Mouse (Mus musculus): Measurements from ENCODE around the gene Mrps23.

The Mrps23 gene

DNA sequence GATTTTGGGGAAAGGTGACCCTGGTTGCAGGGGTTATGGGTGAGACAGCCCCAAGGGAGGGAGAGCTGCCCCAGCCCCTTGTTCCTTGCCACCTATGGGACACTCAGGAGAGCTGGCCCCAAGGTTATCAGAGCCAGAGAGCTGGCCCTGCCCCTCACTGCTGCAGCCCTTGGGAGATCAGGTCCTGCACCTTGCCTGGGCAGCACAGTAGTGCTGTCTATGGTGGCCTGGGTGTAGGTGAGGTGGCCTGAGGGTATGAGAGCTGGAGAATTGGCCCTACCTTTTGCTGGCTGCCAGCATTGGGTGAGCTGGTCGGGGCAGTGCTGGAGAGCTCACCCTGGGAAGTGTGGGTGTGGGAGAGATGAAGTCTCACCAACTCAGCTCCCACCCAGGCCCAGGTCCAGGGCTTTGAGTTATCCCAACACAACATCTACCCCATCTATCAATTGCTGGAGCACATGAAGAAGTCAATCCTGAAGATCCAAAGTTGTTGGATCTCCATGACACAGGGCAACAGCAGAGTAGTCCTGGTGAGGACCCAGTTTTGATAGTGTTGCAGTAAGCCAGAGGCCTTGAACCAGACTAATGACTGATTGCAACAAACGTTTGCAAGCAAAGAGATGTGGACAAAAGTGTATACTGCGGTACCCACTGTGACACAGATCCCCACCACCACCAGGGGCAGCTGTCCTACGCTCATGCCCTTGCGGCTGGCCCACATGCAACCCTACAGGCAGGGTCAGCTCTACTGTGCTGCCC is 7.8 kb downstream of the Mrps23 start:
- DNase-seq (ENCODE audit: low read depth): no peak

DNA sequence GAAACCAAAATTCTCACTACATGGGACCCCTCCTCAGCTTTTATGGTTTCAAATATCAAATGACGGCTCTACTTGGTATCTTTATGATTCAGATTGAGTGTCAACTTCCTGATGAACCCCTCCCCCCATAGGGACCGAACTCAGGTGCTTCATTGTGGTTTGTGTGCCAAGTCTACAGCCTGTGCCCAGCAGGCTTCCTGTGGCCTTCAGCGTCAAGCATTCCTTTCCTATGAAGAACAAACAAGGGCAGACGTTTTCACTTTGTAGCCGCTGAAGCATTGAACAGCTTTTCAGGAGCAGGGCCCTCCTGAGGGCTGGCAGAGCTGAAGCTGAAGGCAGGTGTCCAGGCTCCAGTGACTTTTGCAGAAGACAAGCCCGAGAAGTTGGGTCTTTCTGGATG is 9.6 kb downstream of the Mrps23 start:
- DNase-seq (ENCODE audit: low read depth): peak; percentile 36

DNA sequence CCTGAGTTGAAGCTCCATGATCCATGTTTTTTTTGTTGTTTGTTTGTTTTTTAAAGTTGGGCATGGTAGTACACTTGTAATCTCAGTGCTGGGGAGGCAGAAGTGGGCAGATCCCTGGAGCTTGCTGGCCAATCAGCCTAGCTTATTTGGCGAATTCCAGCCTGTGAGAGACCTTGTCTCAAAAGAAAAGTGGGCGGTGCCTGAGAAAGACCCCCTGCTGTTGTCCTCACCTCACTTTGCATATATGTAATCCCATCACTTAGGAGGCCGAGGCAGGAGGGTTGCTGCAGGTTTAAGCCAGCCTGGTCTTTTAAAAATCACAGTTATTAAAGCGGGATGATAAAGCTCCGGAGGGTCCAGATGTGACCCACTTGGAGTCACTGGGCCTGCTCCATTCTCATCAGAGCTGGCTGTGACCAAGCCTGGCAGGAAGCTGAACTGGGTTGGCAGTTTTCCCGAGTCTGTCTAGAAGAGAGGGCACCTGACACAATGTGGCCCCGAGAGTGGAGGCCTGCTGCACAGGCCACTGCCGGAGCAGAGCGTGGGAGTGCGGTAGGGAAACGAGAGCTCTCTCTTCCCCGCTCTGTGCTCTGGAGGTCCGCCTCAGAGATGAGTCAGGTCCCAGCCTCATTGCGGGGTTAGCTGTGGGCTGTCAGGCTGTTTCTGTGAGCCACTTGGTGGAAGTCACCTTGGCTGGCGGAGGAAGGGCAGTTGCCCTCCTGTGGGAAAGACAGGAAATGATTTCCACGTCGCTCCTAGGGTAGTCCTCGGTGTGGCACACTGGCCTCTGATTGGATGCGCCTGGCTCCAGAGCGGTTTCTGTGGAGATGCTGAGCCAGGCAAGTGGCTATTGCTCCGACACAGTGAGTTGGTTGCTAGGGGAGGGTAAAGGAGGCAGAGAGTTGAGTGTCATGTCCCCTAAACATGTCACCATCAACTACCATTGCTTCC is 11.0 kb downstream of the Mrps23 start:
- DNase-seq (ENCODE audit: low read depth): no peak

DNA sequence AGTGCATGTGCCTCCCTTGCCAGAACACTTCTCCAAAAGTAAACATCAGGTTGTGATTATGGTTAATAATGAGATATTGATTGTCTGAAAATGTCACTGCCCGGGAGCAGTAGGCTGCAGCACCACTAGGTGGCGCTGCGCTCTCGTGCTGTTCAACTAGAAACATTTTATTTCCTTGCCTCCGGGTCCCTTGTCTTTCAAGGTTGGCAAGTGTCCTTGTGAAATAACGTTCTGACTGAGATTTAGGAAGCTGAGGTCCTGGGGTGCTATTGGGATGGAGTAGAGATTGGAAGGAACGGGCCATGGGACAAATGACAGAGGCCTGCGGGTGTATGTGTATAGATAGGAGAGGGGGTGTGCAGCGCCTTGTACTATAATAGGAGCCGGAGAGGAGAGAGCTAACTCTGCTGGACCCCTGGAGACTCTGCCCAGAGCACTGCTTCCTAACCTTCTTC is 12.1 kb downstream of the Mrps23 start:
- DNase-seq (ENCODE audit: low read depth): peak; percentile 84

DNA sequence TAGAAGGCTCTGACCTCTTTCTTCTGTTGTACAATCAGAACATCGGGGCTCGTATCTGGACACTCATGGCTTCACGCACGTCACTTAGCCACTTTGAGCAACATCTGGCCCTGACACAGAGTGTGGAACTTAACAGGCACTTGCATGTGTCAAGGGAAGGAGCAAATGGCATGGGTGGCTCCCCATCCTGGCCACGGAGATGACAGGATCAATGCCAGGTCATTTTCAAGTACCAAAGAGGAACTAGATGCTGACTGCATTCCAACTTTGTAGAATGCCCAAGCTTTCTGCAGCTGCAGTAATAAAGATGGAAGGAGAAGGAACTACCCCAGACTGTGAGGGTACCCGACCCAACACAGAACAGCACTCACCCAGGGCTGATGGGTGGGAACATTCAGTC is 14.0 kb downstream of the Mrps23 start:
- no peak for DNase-seq (ENCODE audit: low read depth)

DNA sequence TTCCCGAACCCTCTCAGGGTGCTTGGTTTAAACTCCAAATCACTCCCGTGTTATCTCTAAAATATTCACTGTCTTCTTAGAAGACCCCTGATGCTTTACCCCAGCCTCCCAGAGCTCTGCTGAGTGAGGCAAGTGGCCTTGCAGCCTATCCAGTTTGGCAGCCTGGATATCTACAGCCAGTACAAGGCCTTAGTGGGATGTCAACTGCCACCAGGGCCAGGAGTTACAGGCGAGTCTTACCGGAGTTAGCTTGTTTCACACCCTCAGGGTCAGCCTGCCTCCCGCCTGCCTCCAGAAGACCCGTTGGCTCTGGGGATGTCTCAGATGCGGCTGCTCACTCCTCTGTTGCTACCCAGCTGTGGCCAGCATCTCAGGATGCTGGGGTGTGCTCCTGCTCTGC is 14.4 kb downstream of the Mrps23 start:
- DNase-seq (ENCODE audit: low read depth): no peak

DNA sequence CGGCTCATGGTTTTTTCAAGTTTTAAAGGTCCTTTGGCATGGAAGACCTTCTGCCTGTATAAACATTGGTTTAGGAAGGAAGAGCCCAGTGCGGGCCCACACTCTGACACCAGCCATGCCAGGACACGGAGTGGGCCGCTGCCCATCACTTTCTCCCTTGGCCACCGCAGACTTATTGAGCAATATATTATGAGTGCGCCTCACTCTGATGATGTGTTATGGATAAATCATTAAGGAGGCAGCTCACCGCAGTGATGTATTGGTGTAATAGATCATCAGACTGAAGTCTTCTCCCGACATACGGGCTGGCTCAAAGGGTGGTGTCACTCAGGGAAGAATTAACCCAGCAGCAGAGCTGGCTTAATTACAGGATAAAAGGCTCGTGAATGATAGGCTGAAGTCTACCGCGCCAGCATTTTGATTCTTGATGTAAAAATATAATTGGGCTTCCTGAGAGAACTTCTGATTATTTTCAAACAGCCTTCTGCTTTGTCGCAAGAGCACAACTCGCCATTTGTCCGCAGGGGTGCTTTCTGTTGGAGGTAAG is 17.8 kb downstream of the Mrps23 start:
- DNase-seq (ENCODE audit: low read depth): no peak

DNA sequence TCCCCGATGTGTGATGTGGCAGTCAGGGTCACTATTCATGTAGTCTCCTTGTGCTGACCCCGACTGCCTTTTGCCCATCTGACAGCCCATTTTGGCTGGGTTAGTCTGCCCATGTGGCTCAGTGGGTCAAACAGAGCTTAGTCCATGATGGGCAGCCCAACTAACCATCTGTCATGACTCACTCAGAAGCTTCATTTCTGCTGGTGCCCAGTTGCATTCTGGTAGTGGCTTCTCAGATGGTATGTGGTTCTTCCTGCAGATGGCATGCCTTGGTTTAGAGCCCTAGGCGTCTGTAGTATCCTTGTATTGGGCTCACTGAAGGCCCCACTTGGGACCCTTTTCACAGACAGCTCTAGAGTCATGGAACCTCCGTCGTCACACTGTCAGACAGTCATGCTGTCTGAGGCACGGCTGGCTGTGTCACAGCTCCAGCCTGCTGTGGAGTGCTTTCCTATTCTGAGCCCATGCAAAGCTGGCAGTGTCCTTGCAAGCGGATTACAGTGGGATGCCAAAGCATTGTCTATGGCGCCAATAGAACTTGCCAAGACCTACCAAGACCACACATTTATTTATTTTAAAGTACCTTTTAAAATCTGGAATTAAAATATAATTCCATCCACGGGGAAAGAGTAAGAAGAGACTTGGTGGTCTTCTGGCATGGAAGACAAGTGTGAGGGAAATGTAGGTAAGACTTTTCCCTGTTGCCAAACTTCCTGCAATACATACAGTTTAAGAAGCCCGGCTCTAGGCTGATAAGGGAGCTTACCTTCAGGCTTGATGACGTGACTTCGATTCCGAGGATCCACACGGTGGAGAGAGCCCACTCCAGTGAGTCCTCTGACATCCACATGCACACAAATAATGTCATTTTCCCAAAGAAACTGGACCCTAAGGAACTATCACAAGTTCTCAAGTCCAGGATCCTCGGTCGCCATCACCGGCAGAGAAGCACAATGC is 23.1 kb downstream of the Mrps23 start:
- no peak for DNase-seq (ENCODE audit: low read depth)

DNA sequence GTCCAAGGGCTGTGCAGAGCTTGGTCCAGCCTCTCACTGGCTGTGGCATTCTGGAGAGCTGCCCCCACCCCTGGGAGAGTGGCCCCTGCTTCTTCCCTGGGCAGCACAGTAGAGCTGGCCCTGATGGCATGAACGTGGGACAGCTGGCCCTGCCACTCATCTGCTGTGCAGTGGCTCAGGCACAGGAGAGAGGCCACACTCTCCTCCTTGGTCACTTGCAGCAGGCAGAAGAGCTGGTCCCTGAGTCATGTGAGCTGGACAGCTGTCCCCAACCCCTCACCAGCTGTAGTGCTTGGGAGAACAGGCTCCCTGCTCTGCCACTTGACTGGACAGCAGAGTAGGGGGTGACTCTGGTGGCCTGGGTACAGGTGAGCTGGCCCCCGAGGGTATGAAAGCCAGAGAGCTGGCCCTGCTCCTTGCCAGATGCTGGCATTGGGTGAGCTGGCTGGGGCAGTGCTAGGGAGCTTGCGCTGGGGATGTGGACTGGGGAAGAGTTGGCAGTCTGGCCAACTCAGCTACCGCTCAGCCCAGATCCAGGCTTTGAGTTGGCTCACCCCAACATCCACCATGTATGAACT is 27.1 kb downstream of the Mrps23 start:
- no peak for DNase-seq (ENCODE audit: low read depth)

DNA sequence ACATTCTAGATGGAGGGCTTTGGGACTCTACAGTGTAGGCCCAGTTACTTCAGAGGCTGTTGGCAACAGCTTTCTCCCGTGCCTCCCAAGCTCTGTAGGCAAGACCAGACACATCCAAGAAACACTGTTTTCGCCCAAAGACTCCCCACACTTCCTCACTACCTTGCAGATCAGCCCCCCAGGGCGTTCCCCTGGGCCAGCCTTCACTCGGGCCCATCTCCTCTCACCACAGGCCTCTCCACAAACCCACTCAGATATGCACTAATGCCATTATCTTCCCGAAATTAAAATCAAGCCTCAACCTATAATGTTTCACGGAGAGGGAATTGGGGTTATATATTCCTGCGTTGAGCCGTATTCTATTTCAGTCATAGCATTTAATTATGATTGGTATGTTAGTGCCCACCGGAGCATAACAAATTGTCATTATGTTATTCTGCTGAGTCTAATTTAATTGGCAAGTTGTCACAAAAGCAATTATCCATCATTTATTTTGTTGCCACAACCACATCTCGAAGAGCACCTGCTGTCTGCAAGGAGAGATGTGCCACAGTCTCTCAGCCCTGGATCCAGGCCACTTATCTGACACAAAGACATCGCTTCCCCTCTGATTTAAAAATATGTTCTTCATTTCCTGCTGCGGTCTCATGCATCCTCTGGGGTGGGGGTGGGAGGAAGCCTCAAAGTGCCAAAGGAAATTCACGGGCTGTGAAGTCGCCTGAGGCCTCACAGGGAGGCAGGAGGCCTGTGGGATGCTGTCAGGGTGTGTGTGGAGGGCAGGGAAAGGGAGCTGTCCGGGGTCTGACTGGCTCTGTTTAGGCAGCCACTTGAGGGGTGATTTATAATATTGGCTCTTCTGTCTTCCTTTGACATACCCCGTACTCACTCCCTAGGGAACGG is 29.6 kb downstream of the Mrps23 start:
- DNase-seq (ENCODE audit: low read depth): peak; percentile 74

DNA sequence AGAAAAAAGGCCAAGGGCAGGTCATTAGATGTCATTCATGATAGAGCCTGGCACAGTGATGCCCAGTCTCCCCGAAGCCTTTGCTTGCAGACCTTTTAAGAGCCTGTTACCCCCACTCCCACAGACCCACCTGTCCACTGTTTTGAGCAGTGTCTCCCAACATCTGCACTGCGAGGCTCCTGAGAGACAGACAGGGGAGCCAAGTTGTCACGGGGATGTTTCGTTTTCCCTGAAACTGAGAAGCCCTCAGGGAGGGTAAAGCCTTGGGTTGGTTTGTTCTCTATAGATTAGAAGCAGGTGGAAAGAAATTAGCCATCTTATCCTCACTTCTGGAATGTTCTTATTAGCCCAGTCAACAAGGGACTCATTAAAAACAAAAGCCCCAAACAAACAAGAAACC is 30.6 kb downstream of the Mrps23 start:
- DNase-seq (ENCODE audit: low read depth): no peak

DNA sequence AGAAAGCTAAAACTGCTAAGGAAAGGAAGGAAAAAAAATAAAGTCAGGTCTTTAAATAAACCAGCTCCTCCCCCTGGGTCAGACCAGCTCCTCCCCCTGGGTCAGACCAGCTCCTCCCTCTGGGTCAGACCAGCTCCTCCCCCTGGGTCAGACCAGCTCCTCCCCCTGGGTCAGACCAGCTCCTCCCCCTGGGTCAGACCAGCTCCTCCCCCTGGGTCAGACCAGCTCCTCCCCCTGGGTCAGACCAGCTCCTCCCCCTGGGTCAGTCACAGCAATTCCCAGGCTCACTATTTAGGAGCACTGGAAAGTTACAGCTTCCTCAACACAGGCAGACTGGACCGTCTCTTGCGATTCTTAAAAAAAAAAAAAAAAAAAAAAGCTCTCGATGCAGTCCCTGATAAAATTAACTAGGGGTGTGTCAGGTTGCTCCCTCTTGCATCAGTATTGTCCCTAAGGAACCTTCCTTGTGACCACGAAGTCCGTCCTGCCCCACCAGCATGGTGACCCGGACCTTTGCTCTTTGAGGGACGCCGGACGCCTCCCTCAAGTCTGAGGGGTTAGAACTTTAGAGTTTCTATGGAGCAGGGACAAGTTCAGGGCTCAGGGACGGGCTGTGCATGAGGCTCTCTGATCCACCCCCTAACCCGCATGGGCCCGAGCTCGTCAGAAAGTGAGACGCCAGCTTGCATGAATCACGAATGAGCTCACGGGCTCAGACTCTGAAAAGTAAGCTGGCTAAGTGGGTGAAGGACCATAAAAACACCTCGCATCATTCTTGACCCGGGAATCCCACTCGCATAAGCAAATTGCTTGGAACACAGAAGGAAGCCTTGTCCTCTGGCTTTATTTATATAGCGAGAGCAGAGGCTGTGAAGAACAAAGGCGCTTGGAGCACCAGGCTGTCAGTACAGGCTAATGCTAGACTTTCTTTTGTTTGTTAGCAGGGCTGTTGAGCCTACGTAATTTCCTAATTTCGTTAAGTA is 31.3 kb downstream of the Mrps23 start:
- no peak for DNase-seq (ENCODE audit: low read depth)

DNA sequence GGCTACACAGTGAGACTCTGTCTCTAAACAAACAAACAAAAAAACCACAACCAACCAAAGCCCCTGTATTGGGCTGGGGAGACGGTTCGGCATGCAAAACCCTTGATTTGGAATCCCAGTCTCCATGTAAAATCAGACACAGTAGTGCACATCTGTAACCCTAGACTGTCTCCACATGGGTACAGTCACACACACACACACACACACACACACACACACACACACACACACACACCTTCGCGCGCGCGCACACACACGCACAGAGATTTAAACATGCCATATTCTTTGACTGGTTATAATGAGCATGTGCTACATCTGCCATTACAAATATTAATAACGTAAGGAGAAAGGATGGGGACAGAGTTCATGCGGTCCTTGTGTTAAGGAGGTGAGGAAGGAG is 36.1 kb downstream of the Mrps23 start:
- DNase-seq (ENCODE audit: low read depth): no peak

DNA sequence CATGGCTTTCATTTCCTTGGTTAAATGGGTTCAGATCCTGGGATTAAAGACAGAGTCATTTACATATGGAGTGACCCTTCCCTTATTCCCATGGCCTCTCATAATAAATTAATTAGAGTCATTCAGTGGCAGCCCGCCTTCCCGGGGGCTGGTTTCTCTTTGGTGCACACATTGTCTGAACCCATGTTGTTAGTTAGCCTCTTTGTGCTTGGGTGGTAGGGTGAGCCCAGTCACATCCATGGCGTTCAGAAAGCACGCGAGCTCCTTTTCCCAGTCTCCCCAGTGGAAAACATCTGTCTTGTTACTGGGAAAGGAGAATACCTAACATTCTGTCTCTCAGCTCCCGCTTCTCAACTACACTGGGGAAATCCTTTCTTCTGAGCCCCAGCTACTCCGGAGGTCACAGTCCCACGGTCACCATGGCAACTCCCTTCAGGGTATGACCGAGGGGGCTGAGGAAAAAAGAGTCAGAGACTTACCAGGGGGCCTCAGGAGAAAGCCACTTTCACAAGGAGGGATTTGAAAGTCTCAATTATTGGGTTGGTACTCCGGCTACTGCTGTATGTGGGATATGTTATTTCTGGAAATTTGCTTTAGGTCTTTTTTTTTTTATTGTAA is 36.7 kb downstream of the Mrps23 start:
- DNase-seq (ENCODE audit: low read depth): no peak

DNA sequence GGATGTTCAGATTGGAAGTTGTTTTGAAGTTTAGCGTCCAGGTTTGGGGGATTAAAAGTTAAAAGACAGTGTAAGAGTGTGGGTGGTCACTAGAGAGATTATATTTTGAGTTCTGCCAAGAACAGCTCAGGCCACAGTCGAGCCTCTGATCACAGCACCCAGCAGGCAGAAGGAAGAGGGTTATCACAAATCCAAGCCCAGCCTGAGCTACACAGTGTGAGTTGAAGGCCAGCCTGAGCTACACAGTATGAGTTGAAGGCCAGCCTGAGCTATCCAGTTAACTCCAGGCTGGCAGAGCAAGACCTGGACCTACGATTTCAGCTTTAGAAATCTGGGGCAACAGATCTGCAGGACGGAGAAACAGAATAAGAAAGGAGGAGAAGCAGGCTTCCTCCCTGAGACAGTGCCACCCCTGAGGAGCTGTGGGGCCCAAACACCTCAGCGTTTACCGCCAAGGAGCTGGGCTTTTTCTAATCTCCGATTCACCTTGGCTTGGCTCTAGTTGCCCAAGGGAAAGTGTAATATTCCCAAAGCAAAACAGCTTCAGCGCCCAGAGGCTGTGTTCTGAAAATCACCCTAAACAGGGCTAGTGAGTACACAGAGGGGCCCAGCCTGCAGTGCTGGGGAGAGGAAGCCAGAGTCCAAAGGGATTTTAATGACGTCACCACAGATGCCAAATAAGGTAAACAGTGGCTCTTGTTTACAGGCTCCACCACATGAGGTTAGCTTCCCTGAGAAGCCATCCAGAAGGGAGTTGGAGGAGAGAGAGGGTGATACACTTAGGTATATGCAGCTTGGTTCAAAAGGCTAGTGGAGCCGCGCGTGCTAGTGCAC is 37.5 kb downstream of the Mrps23 start:
- no peak for DNase-seq (ENCODE audit: low read depth)

DNA sequence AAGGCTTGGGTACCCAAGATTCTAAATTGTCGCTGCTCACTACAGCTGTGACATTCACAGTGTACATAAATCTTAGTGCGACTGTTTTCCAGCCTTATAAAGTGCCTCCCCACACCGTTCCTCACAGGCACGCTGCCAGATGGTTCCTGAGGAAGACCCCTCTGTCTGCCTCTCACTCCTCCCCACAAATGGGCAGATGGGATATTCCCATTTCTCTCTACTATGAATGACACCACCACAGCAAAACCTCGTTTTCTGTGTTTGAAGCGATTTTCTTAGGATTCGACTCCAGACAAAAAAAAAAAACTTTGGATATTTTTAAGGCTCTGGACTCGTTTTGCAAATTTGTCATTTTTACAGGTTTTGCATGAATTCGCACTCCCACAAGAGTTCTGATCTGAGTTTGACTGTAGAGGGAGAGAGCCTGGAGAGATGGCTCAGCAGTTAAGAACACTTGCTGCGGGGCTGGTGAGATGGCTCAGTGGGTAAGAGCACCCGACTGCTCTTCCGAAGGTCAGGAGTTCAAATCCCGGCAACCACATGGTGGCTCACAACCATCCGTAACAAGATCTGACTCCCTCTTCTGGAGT is 41.5 kb downstream of the Mrps23 start:
- DNase-seq (ENCODE audit: low read depth): no peak

DNA sequence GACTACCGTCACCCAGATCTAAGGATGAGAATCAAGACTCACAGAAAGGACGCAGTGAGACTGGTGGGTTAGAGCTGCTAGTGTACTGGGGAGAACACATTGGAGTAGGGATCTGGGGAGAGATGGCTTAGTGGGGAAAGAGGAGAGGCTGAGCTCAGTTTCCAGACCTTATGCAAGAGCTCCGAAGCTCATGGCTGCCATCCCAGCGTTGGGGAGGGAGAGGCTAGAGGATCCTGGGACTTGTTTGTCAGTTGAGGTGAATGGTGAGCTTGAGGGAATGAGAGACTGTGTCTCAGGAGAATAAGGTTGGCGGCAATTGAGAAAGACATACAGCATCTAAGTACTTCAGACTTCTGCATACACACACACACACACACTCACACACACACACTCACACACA is 44.4 kb downstream of the Mrps23 start:
- no peak for DNase-seq (ENCODE audit: low read depth)
